Mouse (Mus musculus) central nervous system, embryonic 18 days (tissue): ENCODE results near the gene Ins2. TPM values are rescaled to one million over a fixed set of nuclear protein-coding genes. Genes with fewer than 3 reads are reported as not detected.

Experiments
- polyA plus RNA-seq: library from polyadenylated mRNA; depleted of rRNA; stranded (reverse); fragments of >200 nt; gene quantifications from 2 replicates; pipeline ENCODE4 v1.2.3, GENCODE M21; 2012; rRNA removed

Ins2 gene
- 0.66 TPM in 1 of 2 replicates, not detected in the other for polyA plus RNA-seq

GRCm38 (mm10) chr7:142743281-142743680 lies at the start of gene Ins2:
TSS of gene Ins2 (minus strand) at chr7:142743381.

GRCm38 (mm10) chr7:142669751-142670625 lies 73.2 kb downstream of the Ins2 start, which contains the start of gene Gm49394:
TSS of gene Gm49394 (minus strand) at chr7:142669942.

GRCm38 (mm10) chr7:142666659-142667058 lies 76.5 kb downstream of the Ins2 start, which contains the start of gene Igf2:
TSS of gene Igf2 (minus strand) at chr7:142666816.

Other genes with a start within 250 kb of the Ins2 start
- 1.2 and 47.8 TPM in 2 replicates for gene Tnnt3, start 244.5 kb downstream of the Ins2 start, polyA plus RNA-seq
- gene Mrpl23, start 210.7 kb downstream of the Ins2 start, polyA plus RNA-seq, result 107 and 117 TPM in 2 replicates
- gene Igf2, start 76.6 kb downstream of the Ins2 start, polyA plus RNA-seq, result 267 and 401 TPM in 2 replicates
- 0.05 TPM in 2 replicates for gene Gm49394, start 73.4 kb downstream of the Ins2 start, polyA plus RNA-seq
- 10.5 and 12.4 TPM in 2 replicates for gene Th, start 187.7 kb upstream of the Ins2 start, polyA plus RNA-seq
- gene Ascl2, start 225.9 kb upstream of the Ins2 start, polyA plus RNA-seq, result 0.85 and 0.86 TPM in 2 replicates